Mouse (Mus musculus): Measurements from ENCODE around the gene Cd244a.

DNA sequence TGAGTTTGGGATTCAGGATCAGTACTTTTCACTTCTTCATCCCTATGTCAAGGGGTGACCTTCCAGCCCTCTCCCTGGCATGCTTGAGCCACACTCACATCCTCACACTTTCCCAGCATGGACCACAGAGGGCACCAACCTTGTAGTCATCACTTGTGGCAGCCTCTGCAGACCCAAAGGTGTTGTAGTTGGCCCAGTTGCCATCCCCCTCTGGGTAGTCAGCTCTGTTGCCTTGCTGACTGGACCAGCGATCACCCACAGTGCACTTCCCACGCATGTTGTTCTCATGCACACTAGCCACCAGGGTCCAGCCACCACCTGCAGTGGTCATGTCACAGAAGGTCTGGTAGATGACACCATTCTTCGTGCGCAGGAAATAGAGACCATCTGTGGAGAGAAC lies 27.6 kb upstream of the Cd244a start:
- TF ChIP-seq CTCF (IDR thresholded peaks at IDR 0.05; ENCODE audit: extremely low read depth, insufficient read length, insufficient replicate concordance, low read depth, low read length) (no peak), POLR2A (IDR thresholded peaks at IDR 0.05; ENCODE audit: low read depth, low read length) (no peak)
